Mouse (Mus musculus) myocyte (in vitro differentiated cells): ENCODE results near the gene Scand1. TPM values are rescaled to one million over a fixed set of nuclear protein-coding genes. Genes with fewer than 3 reads are reported as not detected.
A peak's percentile ranks its signal among the peaks of the same experiment; 100 is the strongest.

ENCODE experiments used
- H3K27me3 ChIP-seq: one replicate; pipeline ENCODE4 v1.6.1; 2011; ENCODE audit not compliant: control insufficient read depth, insufficient read depth, insufficient read length
- H3K36me3 ChIP-seq: one replicate; pipeline ENCODE4 v1.6.1; 2011; ENCODE audit not compliant: control insufficient read depth, insufficient read depth
- H3K4me2 ChIP-seq: one replicate; pipeline ENCODE4 v1.6.1; 2011; ENCODE audit warnings: low read depth, control low read depth
- H3K4me3 ChIP-seq: one replicate; pipeline ENCODE4 v1.5.1; 2011; ENCODE audit warnings: mild to moderate bottlenecking, control low read depth, moderate library complexity
- H3K79me2 ChIP-seq: one replicate; pipeline ENCODE4 v1.6.1; 2011; ENCODE audit not compliant: control insufficient read depth, insufficient read depth
- H3ac ChIP-seq: one replicate; pipeline ENCODE4 v1.6.1; 2011; ENCODE audit not compliant: control insufficient read depth, insufficient read length
- CEBPB ChIP-seq: IDR thresholded peaks from 2 replicates; pipeline ENCODE4 v1.6.1; 2011; ENCODE audit warnings: mild to moderate bottlenecking, moderate library complexity; ENCODE audit not compliant: poor library complexity, insufficient read depth, severe bottlenecking
- E2F4 ChIP-seq: IDR thresholded peaks from one replicate; pipeline ENCODE4 v1.6.1; 2011; ENCODE audit warnings: mild to moderate bottlenecking, control low read depth, moderate library complexity; ENCODE audit not compliant: insufficient read depth
- MAX ChIP-seq: IDR thresholded peaks from one replicate; pipeline ENCODE4 v1.6.1; 2011; ENCODE audit warnings: low read depth, mild to moderate bottlenecking, control low read depth
- MYOD1 ChIP-seq, 3 experiments: IDR thresholded peaks; one replicate each; pipeline ENCODE4 v1.6.1; 2011; ENCODE audit warnings: control low read depth in 2 of 3, low read depth in 2 of 3, mild to moderate bottlenecking in 2 of 3, moderate library complexity in 1 of 3; ENCODE audit not compliant: insufficient read length in 2 of 3, control insufficient read depth in 1 of 3
- MYOG ChIP-seq, 3 experiments: IDR thresholded peaks; one replicate each; pipeline ENCODE4 v1.6.1; 2011; ENCODE audit warnings: control low read depth in 2 of 3, low read depth in 2 of 3, mild to moderate bottlenecking in 2 of 3; ENCODE audit not compliant: insufficient read length in 2 of 3, control insufficient read depth in 1 of 3, insufficient read depth in 1 of 3
- POLR2A ChIP-seq: IDR thresholded peaks from one replicate; pipeline ENCODE4 v1.6.1; 2011; ENCODE audit warnings: low read depth, mild to moderate bottlenecking, control low read depth, moderate library complexity; ENCODE audit not compliant: insufficient read length
- POLR2AphosphoS2 ChIP-seq: IDR thresholded peaks from one replicate; pipeline ENCODE4 v1.6.1; 2011; ENCODE audit warnings: low read depth, control low read depth; ENCODE audit not compliant: insufficient read length
- REST ChIP-seq: IDR thresholded peaks from one replicate; pipeline ENCODE4 v1.6.1; 2011; ENCODE audit warnings: mild to moderate bottlenecking, control low read depth, moderate library complexity; ENCODE audit not compliant: insufficient read depth, insufficient read length
- SRF ChIP-seq: IDR thresholded peaks from one replicate; pipeline ENCODE4 v1.6.1; 2011; ENCODE audit warnings: low read depth; ENCODE audit not compliant: control insufficient read depth, insufficient read length
- TCF12 ChIP-seq: IDR thresholded peaks from one replicate; pipeline ENCODE4 v1.6.1; 2011; ENCODE audit warnings: mild to moderate bottlenecking, control low read depth; ENCODE audit not compliant: poor library complexity, insufficient read depth, severe bottlenecking
- TCF3 ChIP-seq: IDR thresholded peaks from one replicate; pipeline ENCODE4 v1.6.1; 2011; ENCODE audit warnings: low read depth, control low read depth; ENCODE audit not compliant: insufficient read length
- USF1 ChIP-seq: IDR thresholded peaks from one replicate; pipeline ENCODE4 v1.6.1; 2011; ENCODE audit warnings: low read depth, mild to moderate bottlenecking, control low read depth, moderate library complexity
- polyA plus RNA-seq: library from polyadenylated mRNA; unstranded; fragments of >200 nt; fragmentation: generic; extraction: Trizol; gene quantifications from one replicate; pipeline ENCODE4 v1.2.1, GENCODE M21; 2012; ENCODE audit warnings: missing spikeins

The Scand1 gene
- polyA plus RNA-seq, 1 experiment: 167 TPM

GRCm38 (mm10) chr2:156331446-156331965, 19.0 kb upstream of the Scand1 start:
- H3ac ChIP-seq: no peak overlapping the region
- H3K79me2 ChIP-seq: no peaks in the 10 kb centered on the region
- TF ChIP-seq MYOG (IDR thresholded peaks at IDR 0.05; ENCODE audit: control insufficient read depth in 1 of 3, insufficient read depth in 1 of 3, insufficient read length in 2 of 3, low read depth in 2 of 3): peak in 1 of 3 experiments; percentile 7
- no peak for TF ChIP-seq USF1
- peak in 1 of 3 experiments; percentile 38 for TF ChIP-seq MYOD1 (IDR thresholded peaks at IDR 0.05; ENCODE audit: control insufficient read depth in 1 of 3, insufficient read length in 2 of 3, low read depth in 2 of 3)
- H3K4me3 ChIP-seq: no peak overlapping the region
- no peaks in the 10 kb centered on the region for H3K36me3 ChIP-seq
- no peak overlapping the region for H3K4me2 ChIP-seq
- no peaks in the 10 kb centered on the region for H3K27me3 ChIP-seq

GRCm38 (mm10) chr2:156330681-156331080, 18.2 kb upstream of the Scand1 start:
- no peak overlapping the region for H3K4me2 ChIP-seq
- H3ac ChIP-seq: no peak overlapping the region
- TF ChIP-seq TCF12 (no peak), CEBPB (no peak), MYOG (IDR thresholded peaks at IDR 0.05; ENCODE audit: control insufficient read depth in 1 of 3, insufficient read depth in 1 of 3, insufficient read length in 2 of 3, low read depth in 2 of 3) (no peak), REST (no peak), TCF3 (no peak)
- H3K36me3 ChIP-seq: no peaks in the 10 kb centered on the region
- no peak overlapping the region for H3K4me3 ChIP-seq
- no peaks in the 10 kb centered on the region for H3K27me3 ChIP-seq
- H3K79me2 ChIP-seq: no peaks in the 10 kb centered on the region

- TF ChIP-seq TCF3 (no peak), POLR2AphosphoS2 (no peak), USF1 (peak; percentile 91), MAX (no peak), SRF (no peak), MYOD1 (IDR thresholded peaks at IDR 0.05; ENCODE audit: control insufficient read depth in 1 of 3, insufficient read length in 2 of 3, low read depth in 2 of 3) (no peak)
- no peaks in the 10 kb centered on the region for H3K27me3 ChIP-seq
- H3K4me3 ChIP-seq: no peak overlapping the region
- peak overlapping the region; percentile 54 for H3K4me2 ChIP-seq
- H3K36me3 ChIP-seq: no peaks in the 10 kb centered on the region
- no peak overlapping the region for H3ac ChIP-seq
- no peaks in the 10 kb centered on the region for H3K79me2 ChIP-seq
Observed at GRCm38 (mm10) chr2:156324681-156325080, 12.2 kb upstream of the Scand1 start.

GRCm38 (mm10) chr2:156324116-156324588, 11.6 kb upstream of the Scand1 start:
- Histone ChIP-seq H3K4me2 (peak overlapping the region; percentile 54), H3ac (no peak overlapping the region), H3K27me3 (no peaks in the 10 kb centered on the region), H3K36me3 (no peaks in the 10 kb centered on the region), H3K4me3 (no peak overlapping the region), H3K79me2 (no peaks in the 10 kb centered on the region)
- TF ChIP-seq USF1: no peak
- TF ChIP-seq MYOG (IDR thresholded peaks at IDR 0.05; ENCODE audit: control insufficient read depth in 1 of 3, insufficient read depth in 1 of 3, insufficient read length in 2 of 3, low read depth in 2 of 3): peak in 2 of 3 experiments; percentile 53 to 92
- no peak for TF ChIP-seq POLR2A
- peak; percentile 49 to 76 (median 63) for TF ChIP-seq MYOD1 (IDR thresholded peaks at IDR 0.05; ENCODE audit: control insufficient read depth in 1 of 3, insufficient read length in 2 of 3, low read depth in 2 of 3)
- peak; percentile 67 for TF ChIP-seq SRF
- no peak for TF ChIP-seq REST
- TF ChIP-seq CEBPB: peak; percentile 88
- TF ChIP-seq TCF12: peak; percentile 21
- TF ChIP-seq TCF3: no peak
- TF ChIP-seq MAX: no peak
- no peak for TF ChIP-seq POLR2AphosphoS2
- TF ChIP-seq E2F4: no peak

GRCm38 (mm10) chr2:156321538-156321937, 9.0 kb upstream of the Scand1 start:
- no peak for TF ChIP-seq MAX
- TF ChIP-seq TCF3: no peak
- no peak for TF ChIP-seq E2F4
- no peak for TF ChIP-seq USF1
- no peak for TF ChIP-seq MYOD1 (IDR thresholded peaks at IDR 0.05; ENCODE audit: control insufficient read depth in 1 of 3, insufficient read length in 2 of 3, low read depth in 2 of 3)
- no peak for TF ChIP-seq POLR2A
- no peak for TF ChIP-seq POLR2AphosphoS2
- no peak for TF ChIP-seq CEBPB
- no peak for TF ChIP-seq MYOG (IDR thresholded peaks at IDR 0.05; ENCODE audit: control insufficient read depth in 1 of 3, insufficient read depth in 1 of 3, insufficient read length in 2 of 3, low read depth in 2 of 3)
- TF ChIP-seq TCF12: no peak
- TF ChIP-seq SRF: no peak
- no peak for TF ChIP-seq REST
- no peak overlapping the region for H3K4me3 ChIP-seq
- H3ac ChIP-seq: no peak overlapping the region
- H3K27me3 ChIP-seq: no peaks in the 10 kb centered on the region
- H3K79me2 ChIP-seq: no peaks in the 10 kb centered on the region
- H3K4me2 ChIP-seq: no peak overlapping the region
- no peaks in the 10 kb centered on the region for H3K36me3 ChIP-seq
